Mouse (Mus musculus): ENCODE data around the gene Tox3.

Tox3 gene

DNA sequence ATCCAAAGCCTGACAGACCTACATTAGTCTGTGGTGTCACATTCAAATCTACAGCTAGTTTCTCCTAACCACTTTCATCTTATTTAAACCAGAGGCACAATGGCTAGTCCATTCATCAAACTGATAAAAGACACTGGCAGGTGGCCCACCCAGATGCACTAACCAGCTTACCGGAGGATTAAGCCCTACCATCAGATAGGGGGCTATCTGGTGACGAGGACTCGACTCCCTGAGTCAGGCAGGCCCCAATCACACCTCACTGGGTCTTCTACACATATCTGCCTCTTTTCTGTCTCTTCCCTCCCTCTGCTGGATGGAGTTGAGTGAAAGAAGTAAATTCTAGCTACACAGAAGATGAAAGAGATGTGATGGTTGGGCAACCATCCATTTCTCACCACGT lies 24.3 kb downstream of the Tox3 start:
- no peak for DNase-seq (ENCODE audit: low spot score in 2 of 2)

DNA sequence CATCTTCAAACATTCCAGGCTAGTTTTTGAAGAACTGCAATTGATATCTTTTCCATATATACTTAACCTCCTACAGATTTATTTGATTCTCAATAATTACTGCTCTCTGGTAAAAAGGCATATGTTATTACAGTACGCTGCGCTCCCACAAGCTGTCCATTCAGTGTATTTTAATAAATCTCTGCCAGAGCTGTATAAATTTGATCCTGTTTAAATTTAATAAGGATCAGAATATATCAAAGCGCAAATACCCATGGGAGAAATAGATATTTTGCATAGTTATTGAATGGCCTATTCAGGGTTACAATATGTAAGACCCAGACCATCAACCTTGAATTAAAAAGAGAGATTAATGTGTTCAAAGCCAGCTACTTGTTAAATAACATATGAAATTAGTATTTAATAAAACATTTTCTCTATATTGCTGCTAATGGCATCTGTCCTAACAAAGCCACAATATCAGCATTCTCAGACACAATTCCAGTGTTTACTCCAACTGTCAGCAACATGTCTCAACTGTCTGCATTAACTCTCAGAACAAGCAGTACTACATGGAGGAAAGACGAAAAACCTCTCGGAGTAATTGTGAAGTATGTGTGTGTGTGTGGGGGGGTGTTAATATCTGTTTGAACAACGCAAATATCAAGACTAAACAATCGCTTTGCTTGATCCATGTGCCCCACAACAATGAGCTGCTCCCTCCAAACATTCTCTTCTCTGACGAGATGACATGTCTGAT lies 25.3 kb downstream of the Tox3 start:
- DNase-seq (ENCODE audit: low spot score in 2 of 2) = no peak

GRCm38 (mm10) chr8:90321255-90321654 lies 26.9 kb downstream of the Tox3 start:
- DNase-seq (ENCODE audit: low spot score in 2 of 2) = no peak

DNA sequence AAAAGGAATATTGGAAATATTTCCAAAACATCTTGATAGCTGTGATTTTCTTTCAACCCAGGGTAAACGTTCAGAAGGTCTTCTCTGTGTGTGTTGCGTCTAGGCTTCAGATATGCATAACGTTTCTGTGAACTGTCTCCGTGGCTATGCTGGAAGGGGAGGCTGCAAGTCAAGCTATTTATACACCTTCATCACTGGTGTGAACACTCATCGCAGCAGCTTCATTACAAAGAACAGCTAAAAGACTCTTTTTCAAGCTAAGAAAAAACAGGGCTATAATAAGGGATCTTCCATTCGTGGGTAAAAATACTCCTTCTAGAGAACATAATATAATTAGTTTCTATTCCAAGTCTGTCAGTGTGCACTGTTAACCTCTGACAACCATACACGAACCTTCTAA lies 33.8 kb downstream of the Tox3 start:
- no peak for DNase-seq (ENCODE audit: low spot score in 2 of 2)

DNA sequence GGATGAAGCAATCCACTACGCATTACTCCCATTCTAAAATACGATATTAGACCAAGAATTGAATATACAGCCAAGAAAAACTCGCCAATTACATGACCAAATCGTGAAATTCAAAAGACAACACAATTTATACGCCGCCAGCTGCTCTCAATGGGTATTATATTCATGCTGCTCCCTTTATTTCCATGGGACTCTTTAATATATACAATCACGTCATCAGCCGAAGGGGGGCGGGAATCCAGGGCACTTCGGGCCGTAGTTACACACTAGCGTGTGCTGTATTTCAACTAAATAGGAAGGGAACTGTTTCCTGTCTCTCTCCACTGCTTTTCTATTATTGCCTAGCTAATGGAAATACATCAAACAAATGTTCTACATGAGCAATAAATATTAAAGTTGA lies 45.2 kb downstream of the Tox3 start:
- DNase-seq (ENCODE audit: low spot score in 2 of 2) = no peak

DNA sequence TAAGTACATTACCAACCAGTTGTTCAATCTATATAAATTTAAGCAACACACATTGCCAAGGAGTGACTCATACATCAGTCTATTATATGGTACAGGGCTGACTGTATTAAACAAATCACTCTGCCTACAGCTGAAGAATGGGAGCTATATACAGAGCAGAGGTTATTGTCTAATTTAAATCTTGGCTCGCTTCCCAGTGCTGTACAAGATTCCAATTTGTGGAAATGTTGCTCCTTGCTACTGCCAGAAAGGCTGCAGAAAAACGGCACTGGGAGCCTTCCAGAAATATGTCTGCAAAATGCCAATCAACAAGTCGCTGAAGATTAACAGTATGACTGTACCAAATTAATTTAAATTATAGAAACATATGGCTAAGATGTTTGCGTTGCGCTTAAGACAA lies 45.9 kb downstream of the Tox3 start:
- no peak for DNase-seq (ENCODE audit: low spot score in 2 of 2)

- DNase-seq (ENCODE audit: low spot score in 2 of 2) = no peak
Observed at GRCm38 (mm10) chr8:90301543-90301942, 46.6 kb downstream of the Tox3 start.

DNA sequence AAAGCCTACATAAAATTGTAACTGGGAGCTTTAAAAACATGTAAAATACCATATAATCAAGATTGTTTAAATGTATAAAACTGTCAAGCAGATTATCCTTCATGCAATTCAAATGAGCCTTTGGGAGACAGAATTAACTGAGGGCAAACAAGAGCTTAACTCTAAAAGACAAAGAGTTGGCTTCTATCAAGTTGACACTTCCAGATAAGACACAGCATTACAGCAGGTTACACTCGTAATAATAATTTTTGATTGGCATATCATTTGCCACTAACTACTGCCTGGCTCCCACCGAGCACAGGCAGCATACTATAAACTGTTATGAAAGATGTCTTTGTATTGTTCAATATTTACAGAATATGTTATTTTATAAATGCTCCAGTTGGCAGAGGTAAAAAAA lies 47.2 kb downstream of the Tox3 start:
- DNase-seq (ENCODE audit: low spot score in 2 of 2) = no peak

GRCm38 (mm10) chr8:90294061-90294460 lies 54.1 kb downstream of the Tox3 start:
- DNase-seq (ENCODE audit: low spot score in 2 of 2) = no peak

DNA sequence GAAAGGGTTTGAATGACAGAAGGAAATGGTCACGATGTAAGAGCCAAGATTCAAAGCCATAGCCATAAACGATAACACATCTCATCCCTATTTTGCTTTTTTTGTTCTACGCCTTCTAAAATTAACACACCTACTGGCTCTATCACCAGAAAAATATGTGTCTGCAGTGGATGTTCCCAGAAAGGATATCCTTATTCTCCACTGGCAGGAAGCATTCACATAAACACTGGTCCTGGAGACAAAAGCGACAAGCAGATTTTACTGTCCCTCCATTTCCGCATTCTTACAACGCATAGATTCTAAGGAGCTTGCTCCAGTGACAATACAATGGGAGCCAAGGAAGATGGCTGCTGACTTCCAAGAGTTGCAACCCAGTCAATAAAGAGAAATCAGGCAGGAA lies 57.3 kb downstream of the Tox3 start:
- DNase-seq (ENCODE audit: low spot score in 2 of 2) = no peak

GRCm38 (mm10) chr8:90276722-90277121 lies 71.4 kb downstream of the Tox3 start:
- DNase-seq (ENCODE audit: low spot score in 2 of 2) = no peak

DNA sequence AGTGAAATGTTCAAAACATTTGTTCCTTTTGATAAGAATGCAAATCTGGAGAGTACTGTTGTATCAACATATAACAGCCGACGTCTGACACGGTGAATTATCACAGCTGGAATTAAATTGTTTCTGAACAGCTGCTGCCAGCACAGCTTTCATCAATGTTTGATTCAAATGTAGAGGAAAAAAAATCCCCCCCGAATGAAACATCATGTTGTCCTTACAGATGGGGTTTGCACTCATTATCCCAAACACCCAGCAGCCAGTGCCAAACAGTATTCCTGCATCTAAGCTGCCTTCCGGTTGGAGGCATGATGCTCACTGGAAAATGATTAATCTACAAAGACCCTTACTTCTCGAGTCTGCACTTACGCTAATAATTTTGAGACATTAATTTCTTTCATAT lies 75.0 kb downstream of the Tox3 start:
- DNase-seq (ENCODE audit: low spot score in 2 of 2) = no peak

- DNase-seq (ENCODE audit: low spot score in 2 of 2) = no peak
Observed at GRCm38 (mm10) chr8:90271920-90272319, 76.2 kb downstream of the Tox3 start.

DNA sequence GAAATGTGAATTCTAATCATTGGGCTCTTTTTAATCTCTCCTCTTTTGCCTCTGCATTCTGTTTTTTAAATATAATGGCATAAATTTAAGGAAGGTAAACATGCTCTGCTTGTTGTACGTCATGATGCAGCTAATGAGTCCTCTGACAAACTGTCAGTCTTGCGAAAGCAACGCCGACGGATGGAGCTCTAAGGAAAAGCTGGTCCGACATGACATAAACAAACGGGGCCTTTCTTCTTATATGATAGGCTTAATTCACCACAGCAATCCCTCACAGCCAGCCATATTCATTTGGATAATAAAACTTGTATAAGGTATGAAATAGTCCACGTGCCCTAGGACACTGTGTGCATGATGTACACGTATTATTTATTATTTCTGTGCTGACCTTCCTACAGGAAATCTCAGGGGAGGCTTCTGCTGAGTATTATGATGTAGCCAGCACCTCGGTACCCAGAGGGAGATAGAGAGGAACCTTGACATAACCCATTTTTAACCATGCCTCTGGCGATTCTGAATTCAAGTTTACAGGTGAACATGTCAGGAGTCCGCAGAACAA lies 80.4 kb downstream of the Tox3 start:
- DNase-seq (ENCODE audit: low spot score in 2 of 2) = no peak

DNA sequence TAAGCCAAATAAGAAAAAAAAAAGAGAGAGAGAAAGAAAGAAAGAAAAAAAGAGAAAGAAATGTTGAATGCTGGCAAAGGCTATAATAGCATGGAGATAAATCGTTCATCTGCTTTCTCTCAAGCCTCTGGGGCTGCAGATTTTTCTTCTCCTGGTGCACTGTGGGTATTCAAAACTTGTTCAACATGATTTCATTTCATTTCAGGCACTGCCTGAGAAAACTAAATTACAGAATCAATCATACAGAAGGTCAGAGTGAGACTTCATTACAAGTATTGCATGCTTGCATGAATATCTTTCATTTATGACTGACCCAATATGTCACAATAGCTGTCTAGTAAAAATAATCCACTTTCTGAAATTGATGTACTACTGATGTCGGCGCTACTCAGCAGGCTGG lies 81.2 kb downstream of the Tox3 start:
- DNase-seq (ENCODE audit: low spot score in 2 of 2) = no peak

GRCm38 (mm10) chr8:90266239-90266638 lies 81.9 kb downstream of the Tox3 start:
- DNase-seq (ENCODE audit: low spot score in 2 of 2) = no peak

DNA sequence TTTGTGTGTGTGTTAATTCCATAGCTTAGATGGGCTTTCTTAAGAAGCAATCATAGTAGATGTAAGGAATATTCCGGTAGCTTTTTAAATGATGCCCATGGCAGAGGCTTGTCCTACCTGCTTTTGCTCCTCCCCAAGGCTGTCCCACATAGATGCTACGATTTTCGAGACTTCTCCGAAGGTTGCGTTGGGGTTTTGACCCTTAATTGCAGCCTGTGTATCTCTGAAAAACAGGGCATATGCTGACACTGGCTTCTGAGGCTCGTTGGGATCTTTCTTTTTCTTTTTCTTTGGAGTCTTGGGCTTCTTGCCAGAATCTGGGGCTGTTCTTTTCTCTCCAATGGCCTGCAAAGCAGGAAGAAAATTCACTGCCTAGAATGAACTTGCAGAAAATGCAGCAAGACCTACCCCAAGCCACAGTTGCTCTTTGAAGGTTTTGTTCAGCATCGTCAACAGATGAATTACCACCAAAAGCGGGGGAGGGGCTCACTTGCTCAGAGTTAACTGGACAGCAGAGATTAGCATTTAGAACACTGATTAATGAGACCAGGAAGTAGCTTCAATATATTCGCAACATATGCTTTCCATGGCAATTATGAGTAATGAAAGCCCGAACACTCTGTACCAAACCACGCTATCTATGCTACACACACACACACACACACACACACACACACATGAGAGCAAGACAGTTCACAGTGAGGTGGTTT lies 93.8 kb downstream of the Tox3 start:
- no peak for DNase-seq (ENCODE audit: low spot score in 2 of 2)

DNA sequence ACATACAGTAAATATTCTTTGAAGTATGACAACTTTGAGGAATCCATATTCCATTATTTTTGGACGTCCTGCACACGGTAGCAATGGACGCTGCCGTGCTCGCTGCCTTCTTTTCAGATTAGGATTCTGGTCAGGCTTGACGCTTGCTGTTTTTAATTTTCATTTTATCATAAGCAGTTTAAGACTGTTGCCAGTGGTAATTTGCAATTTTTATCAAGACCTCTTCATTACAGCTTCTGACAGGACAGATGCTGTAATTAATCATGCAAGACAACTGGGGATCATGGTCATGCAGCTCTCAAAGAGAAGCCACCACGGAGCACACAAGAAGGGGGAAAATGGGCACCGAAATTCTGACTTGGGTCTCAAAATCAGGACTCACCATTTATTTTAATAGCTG lies 101.8 kb downstream of the Tox3 start:
- DNase-seq (ENCODE audit: low spot score in 2 of 2) = no peak

DNA sequence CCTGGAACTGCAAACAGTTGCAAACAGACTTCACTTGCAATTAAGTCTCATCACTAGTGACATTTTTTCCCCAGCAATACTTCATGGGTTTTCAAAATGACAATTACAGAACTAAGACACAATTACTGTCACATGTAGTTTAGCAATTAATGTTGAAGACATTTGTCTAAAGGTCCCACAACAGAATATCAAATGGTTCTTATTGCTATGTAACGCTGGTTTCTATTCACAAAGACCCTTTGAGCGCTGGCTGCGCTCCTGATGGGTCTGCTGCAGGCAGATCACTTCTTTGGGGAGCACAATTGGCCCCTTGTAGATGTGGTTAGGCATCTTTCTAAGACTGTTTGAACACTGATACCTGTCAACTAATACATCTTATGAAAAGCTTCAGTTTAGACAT lies 102.3 kb downstream of the Tox3 start:
- no peak for DNase-seq (ENCODE audit: low spot score in 2 of 2)

DNA sequence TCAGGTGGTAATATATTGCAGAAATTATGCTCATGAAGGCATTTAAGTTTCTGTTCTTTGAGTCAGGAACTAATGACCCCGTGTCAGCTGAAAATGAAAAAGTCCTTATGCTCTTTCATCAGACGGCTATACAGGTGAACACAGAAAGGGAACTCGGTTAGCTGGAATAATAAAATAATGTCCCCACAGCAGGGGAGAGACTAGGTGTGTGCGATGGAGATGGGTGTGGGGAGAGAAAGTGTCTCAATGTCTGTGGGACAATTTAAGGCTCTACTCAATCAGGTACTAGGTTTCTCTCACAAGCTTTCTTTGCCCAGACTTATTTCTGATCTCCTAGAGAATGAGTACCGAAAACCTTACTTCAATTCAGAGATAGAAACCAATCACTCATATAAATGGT lies 103.0 kb downstream of the Tox3 start:
- DNase-seq (ENCODE audit: low spot score in 2 of 2) = no peak

- no peak for DNase-seq (ENCODE audit: low spot score in 2 of 2)
Observed at GRCm38 (mm10) chr8:90244458-90245145, 103.5 kb downstream of the Tox3 start.

DNA sequence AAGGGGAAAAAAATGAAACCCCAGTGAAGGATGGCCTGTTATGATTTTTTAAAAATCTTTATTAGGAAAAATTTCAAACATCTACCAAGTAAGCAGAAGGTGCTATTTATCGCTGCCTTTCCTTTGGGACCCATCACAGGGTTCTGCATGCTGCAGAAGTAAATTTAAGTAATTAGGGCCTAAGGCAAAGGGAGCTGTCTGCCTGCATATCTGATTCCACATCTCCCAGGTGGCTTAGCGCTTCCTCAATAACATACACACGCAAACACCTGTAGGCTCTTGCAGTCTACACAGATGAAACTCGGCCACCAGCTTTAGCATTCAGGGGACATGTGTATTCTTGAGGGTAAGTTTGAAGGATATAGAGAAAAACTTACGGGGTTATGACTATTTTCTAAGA lies 104.2 kb downstream of the Tox3 start:
- no peak for DNase-seq (ENCODE audit: low spot score in 2 of 2)

DNA sequence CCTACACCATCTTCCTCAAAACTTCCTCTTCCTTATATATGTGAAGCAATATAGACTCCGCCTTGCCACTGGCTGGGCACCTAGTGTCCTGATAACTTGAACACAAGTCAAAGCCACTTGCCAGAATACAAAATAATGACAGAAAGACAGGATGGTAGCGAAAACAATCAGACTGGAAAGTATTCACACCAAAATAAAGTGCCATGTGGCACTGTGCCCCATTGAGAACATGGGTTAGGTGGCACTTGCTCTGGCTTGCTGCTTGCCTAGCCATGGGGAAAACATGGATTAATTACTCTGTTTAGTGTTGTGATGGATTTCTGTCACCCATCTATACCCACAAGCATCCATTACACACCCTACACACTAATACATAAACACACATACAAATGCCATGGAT lies 105.8 kb downstream of the Tox3 start:
- DNase-seq (ENCODE audit: low spot score in 2 of 2) = no peak

All from spleen, postnatal 4 days (tissue).